Mouse (Mus musculus) megakaryocyte, embryonic 14.5 days (primary cell): ENCODE results near the gene Gm5678. TPM values are rescaled to one million over a fixed set of nuclear protein-coding genes. Genes with fewer than 3 reads are reported as not detected.
"Not testable (repeated sequence)": the region's sequence is repeated elsewhere in the genome, so short reads cannot be mapped to it uniquely, and the experiment has no call there.

Experiments used
- H3K27me3 ChIP-seq: replicated peaks from 2 replicates; pipeline ENCODE3; 2012; ENCODE audit warnings: inconsistent platforms
- H3K36me3 ChIP-seq: replicated peaks from 2 replicates; pipeline ENCODE3; 2012; ENCODE audit warnings: low read length, inconsistent platforms, mixed read lengths
- H3K4me1 ChIP-seq: 2 replicates; pipeline ENCODE4 v1.6.1; 2012; ENCODE audit warnings: inconsistent platforms
- H3K4me3 ChIP-seq: replicated peaks from 2 replicates; pipeline ENCODE3; 2012; ENCODE audit warnings: moderate library complexity, mild to moderate bottlenecking, inconsistent platforms
- H3K9me3 ChIP-seq: 2 replicates; pipeline ENCODE4 v1.6.1; 2012; ENCODE audit warnings: inconsistent platforms
- FLI1 ChIP-seq: IDR thresholded peaks from 2 replicates; pipeline ENCODE4 v1.6.1; 2012; ENCODE audit warnings: low read length, inconsistent platforms, mixed read lengths
- GATA1 ChIP-seq: IDR thresholded peaks from 3 replicates; pipeline ENCODE4 v1.6.1; 2012; ENCODE audit warnings: mixed read lengths, low read length, inconsistent platforms, borderline replicate concordance
- polyA plus RNA-seq: library from polyadenylated mRNA; stranded (reverse); fragments of >175 nt; gene quantifications from 2 replicates; pipeline ENCODE4 v1.2.3, GENCODE M21; 2012; ENCODE audit warnings: low replicate concordance; ENCODE audit not compliant: insufficient read depth

Gene Gm5678
- polyA plus RNA-seq, 1 experiment = not detected

DNA sequence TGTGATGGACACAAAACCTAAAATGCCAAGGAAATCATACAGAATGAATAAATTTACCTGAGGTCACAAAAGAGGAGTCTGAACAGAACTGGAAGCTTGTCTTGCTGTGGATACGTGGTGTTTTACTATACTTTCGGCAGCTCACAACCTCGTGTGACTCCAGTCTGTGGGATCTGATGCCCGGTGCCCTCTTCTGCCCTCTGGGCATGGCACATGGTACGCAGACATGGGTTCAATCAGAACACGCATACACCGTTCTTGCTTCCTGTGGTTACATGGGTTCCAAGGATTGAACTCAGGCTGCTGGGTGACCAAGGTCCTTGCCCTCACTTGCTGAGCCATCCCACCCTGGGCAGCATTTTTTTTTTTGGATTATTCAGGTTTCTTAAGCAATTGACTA lies 21.8 kb upstream of the Gm5678 start:
- TF ChIP-seq FLI1 (no peak), GATA1 (no peak)

DNA sequence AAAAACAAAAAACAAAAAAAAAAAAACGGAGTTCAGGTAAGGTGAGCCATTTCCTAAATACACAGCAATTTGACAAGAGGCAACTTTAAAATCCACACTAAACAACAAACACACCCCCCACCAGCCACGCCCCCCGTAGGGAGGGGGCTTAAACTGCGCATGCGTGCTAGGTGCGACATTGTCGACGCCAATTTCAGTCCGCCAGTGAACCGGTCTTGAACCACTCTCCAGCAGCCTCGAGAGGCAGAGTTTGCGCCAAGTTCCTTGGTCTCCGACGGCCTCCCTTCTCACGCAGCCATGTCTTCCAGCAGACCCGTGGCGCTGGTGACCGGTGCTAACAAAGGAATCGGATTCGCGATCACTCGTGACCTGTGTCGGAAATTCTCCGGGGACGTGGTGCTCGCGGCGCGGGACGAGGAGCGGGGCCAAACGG lies 20.2 kb upstream of the Gm5678 start:
- H3K36me3 ChIP-seq = no peaks in the 10 kb centered on the region
- H3K9me3 ChIP-seq = peaks cover 4% of the 10 kb centered on the region; the same call in 1 of the 2 replicates
- H3K27me3 ChIP-seq = peaks cover 38% of the 10 kb centered on the region
- peak overlapping the region; percentile 94 for H3K4me3 ChIP-seq
- no peak for TF ChIP-seq FLI1
- no peak for TF ChIP-seq GATA1
- peaks cover 28% of the 10 kb centered on the region for H3K4me1 ChIP-seq

More for the DNA sequence above, 21.8 kb upstream of the Gm5678 start:
- peaks cover 25% of the 10 kb centered on the region for H3K4me1 ChIP-seq
- H3K36me3 ChIP-seq = no peaks in the 10 kb centered on the region
- no peak overlapping the region for H3K4me3 ChIP-seq
- peaks cover 4% of the 10 kb centered on the region; the same call in 1 of the 2 replicates for H3K9me3 ChIP-seq
- peaks cover 35% of the 10 kb centered on the region for H3K27me3 ChIP-seq

DNA sequence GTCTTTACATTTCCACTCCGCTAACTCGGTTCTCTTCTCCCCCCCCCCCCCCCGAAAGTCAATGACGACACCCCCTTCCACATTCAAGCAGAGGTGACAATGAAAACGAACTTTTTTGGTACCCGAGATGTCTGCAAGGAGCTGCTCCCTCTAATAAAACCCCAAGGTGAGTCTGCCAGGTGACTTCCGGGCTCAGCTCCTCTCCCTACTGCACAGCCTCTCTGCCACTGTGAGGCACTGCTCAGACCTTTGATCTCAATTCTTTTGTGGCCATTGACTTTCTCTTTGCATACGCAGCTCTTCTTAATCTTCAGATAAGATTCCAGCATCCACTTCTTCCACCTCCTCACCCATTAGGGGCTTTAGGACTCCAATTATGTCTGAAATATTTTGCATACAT lies 19.2 kb upstream of the Gm5678 start:
- TF ChIP-seq FLI1 = no peak
- no peak for TF ChIP-seq GATA1
- peaks cover 4% of the 10 kb centered on the region; the same call in 1 of the 2 replicates for H3K9me3 ChIP-seq
- no peaks in the 10 kb centered on the region for H3K36me3 ChIP-seq
- peaks cover 38% of the 10 kb centered on the region for H3K27me3 ChIP-seq
- H3K4me1 ChIP-seq = peaks cover 23% of the 10 kb centered on the region
- no peak overlapping the region for H3K4me3 ChIP-seq

DNA sequence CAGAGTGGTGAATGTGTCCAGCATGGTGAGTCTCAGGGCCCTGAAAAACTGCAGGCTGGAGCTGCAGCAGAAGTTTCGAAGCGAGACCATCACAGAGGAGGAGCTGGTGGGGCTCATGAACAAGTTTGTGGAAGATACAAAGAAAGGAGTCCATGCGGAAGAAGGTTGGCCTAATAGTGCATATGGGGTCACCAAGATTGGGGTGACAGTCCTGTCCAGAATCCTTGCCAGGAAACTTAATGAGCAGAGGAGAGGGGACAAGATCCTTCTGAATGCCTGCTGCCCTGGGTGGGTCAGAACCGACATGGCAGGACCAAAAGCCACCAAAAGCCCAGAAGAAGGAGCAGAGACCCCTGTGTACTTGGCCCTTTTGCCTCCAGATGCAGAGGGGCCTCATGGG lies 18.1 kb upstream of the Gm5678 start:
- Histone ChIP-seq H3K4me1 (peaks cover 12% of the 10 kb centered on the region), H3K36me3 (no peaks in the 10 kb centered on the region), H3K4me3 (no peak overlapping the region), H3K27me3 (peaks cover 38% of the 10 kb centered on the region), H3K9me3 (peaks cover 4% of the 10 kb centered on the region; the same call in 1 of the 2 replicates)
- no peak for TF ChIP-seq FLI1
- no peak for TF ChIP-seq GATA1

DNA sequence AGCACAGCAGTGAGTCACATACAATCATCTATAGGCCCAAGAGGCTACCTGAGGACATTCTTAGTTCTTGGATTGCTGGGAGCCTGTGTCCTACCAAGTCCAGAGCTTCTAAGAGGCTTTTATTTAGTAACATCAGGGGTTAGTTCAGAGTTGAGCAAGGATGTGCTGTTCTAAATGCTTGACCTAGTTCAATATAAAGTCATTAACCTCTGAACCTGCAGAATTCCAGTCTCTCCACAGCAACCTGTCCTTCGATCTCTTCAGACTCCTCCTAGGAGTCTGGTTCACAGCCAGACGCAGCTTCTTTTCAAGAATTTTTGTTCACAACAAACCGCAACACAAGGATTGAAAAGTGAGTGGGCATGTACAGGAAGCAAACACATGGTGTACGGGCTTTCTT lies 16.9 kb upstream of the Gm5678 start:
- no peaks in the 10 kb centered on the region for H3K36me3 ChIP-seq
- peaks cover 12% of the 10 kb centered on the region for H3K4me1 ChIP-seq
- no peak overlapping the region for H3K4me3 ChIP-seq
- no peak for TF ChIP-seq FLI1
- no peak for TF ChIP-seq GATA1
- peaks cover 4% of the 10 kb centered on the region; the same call in 1 of the 2 replicates for H3K9me3 ChIP-seq
- H3K27me3 ChIP-seq = peaks cover 29% of the 10 kb centered on the region

DNA sequence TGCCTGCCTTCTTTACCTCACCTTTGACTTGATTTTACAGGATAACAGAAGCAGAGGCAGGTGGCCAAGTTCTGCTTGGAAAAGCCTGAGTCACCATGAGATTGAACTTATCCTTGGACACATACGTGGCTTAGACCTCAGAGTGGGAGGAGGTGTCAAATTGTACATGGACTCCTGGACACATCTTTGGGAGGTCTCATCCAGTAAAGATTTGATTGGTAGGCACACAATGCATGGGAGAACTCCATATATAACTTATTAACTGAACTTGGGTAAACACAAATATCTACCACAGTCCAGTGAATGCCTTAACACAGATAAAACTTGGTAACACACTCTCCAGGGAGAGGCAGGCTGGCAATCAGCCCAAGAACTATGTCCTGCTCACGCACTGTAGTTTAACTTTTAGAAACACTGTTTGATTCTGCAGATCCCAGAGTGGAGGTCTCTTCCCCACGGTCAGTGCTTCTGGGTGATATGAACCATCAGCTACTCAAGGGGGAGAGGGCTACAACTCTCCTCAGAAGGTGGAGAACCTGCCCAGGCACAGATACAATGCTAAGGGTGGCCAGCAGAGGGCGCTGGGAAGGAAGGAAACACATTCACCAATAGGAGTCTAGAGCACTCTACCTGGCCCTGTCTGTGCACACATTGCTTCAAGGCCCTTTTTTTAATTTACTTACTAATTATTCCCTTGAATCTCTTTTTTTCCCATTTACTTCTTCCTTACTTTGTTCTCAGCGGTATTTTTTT lies 12.6 kb upstream of the Gm5678 start:
- Histone ChIP-seq H3K4me3 (no peak overlapping the region), H3K4me1 (peaks cover 3% of the 10 kb centered on the region; the same call in 1 of the 2 replicates), H3K36me3 (no peaks in the 10 kb centered on the region), H3K9me3 (no peaks in the 10 kb centered on the region), H3K27me3 (peaks cover 6% of the 10 kb centered on the region)
- no peak for TF ChIP-seq FLI1
- TF ChIP-seq GATA1 = no peak

DNA sequence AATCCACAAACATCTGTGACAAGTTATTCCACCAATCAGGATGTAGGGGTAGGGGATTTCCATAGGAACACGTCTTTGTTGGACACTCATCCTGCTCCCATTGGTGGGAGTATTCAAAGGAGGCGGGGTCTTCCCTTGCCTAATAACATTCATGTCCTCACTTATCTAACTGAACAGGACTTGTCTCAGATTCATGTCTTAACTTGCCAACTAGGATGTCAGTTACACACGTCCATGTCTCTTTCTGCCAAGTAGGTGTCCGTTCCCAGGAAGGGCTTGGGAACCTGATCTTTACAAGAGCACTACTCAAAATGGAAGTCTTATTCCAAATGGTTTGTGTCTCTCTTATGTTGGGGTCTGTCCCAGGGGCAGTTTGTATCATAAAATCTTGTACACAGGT lies 4.1 kb upstream of the Gm5678 start:
- not testable (repeated sequence) for H3K4me1 ChIP-seq, H3K36me3 ChIP-seq, H3K4me3 ChIP-seq, H3K9me3 ChIP-seq, H3K27me3 ChIP-seq

DNA sequence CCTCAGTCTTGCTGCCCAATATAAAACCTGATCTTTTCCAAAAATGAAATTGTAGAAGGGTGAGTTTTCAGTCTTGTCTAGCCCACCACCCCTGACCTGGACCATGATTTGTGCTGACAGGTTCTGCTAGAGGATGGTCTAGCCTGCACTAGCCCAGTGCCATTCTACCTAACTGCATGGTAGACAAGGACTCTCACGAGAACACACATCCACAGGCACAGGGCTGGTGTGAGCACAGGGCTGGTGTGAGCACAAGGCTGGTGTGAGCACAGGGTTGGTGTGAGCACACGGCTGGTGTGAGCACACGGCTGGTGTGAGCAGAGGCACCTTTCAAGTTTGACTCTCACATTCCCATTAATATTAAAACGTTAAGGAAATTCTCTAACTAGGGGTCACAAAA lies 3.2 kb upstream of the Gm5678 start:
- no peak overlapping the region for H3K4me3 ChIP-seq
- no peaks in the 10 kb centered on the region for H3K36me3 ChIP-seq
- no peaks in the 10 kb centered on the region for H3K4me1 ChIP-seq
- H3K9me3 ChIP-seq = no peaks in the 10 kb centered on the region
- TF ChIP-seq GATA1 = no peak
- peaks cover 3% of the 10 kb centered on the region for H3K27me3 ChIP-seq

DNA sequence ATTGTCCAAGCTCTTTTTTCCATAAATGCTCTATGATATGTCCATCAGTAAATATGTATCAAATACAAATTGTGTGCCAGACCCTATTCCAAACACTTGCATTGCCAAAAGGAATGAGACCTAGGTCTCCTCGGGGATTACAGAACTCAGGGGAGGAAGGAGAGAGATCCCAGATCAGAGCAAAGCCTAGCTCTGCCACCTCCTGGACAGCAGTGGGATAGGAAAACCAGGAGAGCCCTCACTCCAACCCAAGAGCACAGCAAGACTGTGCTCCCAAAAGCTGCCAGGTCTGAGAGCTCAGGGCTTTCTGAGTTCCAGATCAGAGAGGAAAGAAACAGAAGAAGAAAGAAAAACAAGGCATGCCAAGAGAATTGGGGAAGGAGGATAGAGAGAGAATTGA lies 1.2 kb upstream of the Gm5678 start:
- Histone ChIP-seq H3K9me3 (no peaks in the 10 kb centered on the region), H3K4me1 (no peaks in the 10 kb centered on the region), H3K4me3 (no peak overlapping the region), H3K27me3 (peaks cover 3% of the 10 kb centered on the region), H3K36me3 (no peaks in the 10 kb centered on the region)
- TF ChIP-seq FLI1 = no peak
- no peak for TF ChIP-seq GATA1

DNA sequence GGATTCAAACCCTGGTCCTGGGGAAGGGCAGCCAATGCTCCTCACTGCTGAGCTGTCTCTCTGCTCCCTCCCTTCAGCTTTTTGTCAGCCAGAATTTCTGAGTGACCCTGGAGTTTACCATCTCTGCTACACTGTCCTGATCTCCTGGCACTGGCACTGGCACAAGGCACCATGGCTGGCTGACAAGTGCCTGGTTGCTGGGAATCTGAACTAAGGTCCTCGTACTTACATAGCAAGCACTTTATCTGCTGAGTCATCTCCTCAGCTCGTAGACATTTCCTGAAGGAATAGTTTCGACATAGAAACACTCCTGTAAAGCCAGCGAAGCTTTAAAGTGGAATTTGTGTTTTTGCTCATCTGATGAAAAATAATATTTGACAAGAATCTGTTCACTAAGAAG lies 16.1 kb downstream of the Gm5678 start:
- Histone ChIP-seq H3K4me3 (no peak overlapping the region), H3K4me1 (no peaks in the 10 kb centered on the region), H3K36me3 (no peaks in the 10 kb centered on the region), H3K27me3 (peaks cover 31% of the 10 kb centered on the region), H3K9me3 (no peaks in the 10 kb centered on the region)
- TF ChIP-seq FLI1 = no peak
- TF ChIP-seq GATA1 = no peak
